Mouse (Mus musculus): ENCODE results near the gene Lpcat1.
A peak's percentile ranks its signal among the peaks of the same experiment; 100 is the strongest.

Gene Lpcat1

GRCm38 (mm10) chr13:73482476-73482875 lies 15.5 kb downstream of the Lpcat1 start:
- no peak for DNase-seq

GRCm38 (mm10) chr13:73483331-73483730 lies 16.3 kb downstream of the Lpcat1 start:
- DNase-seq = no peak

- no peak for DNase-seq
Measured at GRCm38 (mm10) chr13:73484171-73484570, 17.2 kb downstream of the Lpcat1 start.

- no peak for DNase-seq
Measured at GRCm38 (mm10) chr13:73488105-73488504, 21.1 kb downstream of the Lpcat1 start.

- no peak for DNase-seq
Measured at GRCm38 (mm10) chr13:73488707-73489106, 21.7 kb downstream of the Lpcat1 start.

- DNase-seq = no peak
Measured at GRCm38 (mm10) chr13:73489986-73490385, 23.0 kb downstream of the Lpcat1 start.

GRCm38 (mm10) chr13:73490564-73491170 lies 23.7 kb downstream of the Lpcat1 start:
- peak; percentile 29 for DNase-seq

- DNase-seq = no peak
Measured at GRCm38 (mm10) chr13:73493183-73493582, 26.2 kb downstream of the Lpcat1 start.

GRCm38 (mm10) chr13:73494528-73494927 lies 27.5 kb downstream of the Lpcat1 start:
- DNase-seq = no peak

- no peak for DNase-seq
Measured at GRCm38 (mm10) chr13:73496137-73496536, 29.1 kb downstream of the Lpcat1 start.

GRCm38 (mm10) chr13:73499893-73500604 lies 33.1 kb downstream of the Lpcat1 start:
- DNase-seq = peak; percentile 22

GRCm38 (mm10) chr13:73502719-73503118 lies 35.7 kb downstream of the Lpcat1 start:
- peak; percentile 49 for DNase-seq

- DNase-seq = peak; percentile 88
Measured at GRCm38 (mm10) chr13:73505686-73506467, 38.9 kb downstream of the Lpcat1 start.

- DNase-seq = peak; percentile 32
Measured at GRCm38 (mm10) chr13:73508817-73509550, 42.0 kb downstream of the Lpcat1 start.

- DNase-seq = no peak
Measured at GRCm38 (mm10) chr13:73509869-73510268, 42.9 kb downstream of the Lpcat1 start.

- DNase-seq = peak; percentile 77
Measured at GRCm38 (mm10) chr13:73512776-73513673, 46.0 kb downstream of the Lpcat1 start.

GRCm38 (mm10) chr13:73516886-73517285 lies 49.9 kb downstream of the Lpcat1 start:
- no peak for DNase-seq

GRCm38 (mm10) chr13:73533716-73534115 lies 66.7 kb downstream of the Lpcat1 start:
- DNase-seq = no peak

- DNase-seq = no peak
Measured at GRCm38 (mm10) chr13:73535287-73535686, 68.3 kb downstream of the Lpcat1 start.

GRCm38 (mm10) chr13:73536403-73536821 lies 69.4 kb downstream of the Lpcat1 start, which contains the start of gene Slc6a3:
TSS of gene Slc6a3 (plus strand) at chr13:73536747.
- DNase-seq = peak; percentile 50

- no peak for DNase-seq
Measured at GRCm38 (mm10) chr13:73536824-73537223, 69.8 kb downstream of the Lpcat1 start.

- no peak for DNase-seq
Measured at GRCm38 (mm10) chr13:73564201-73564600, 97.2 kb downstream of the Lpcat1 start.

Data from lung, postnatal 14 days (tissue).